ENCODE assay signal across 22 mouse cellular contexts in the genomic region with DNA sequence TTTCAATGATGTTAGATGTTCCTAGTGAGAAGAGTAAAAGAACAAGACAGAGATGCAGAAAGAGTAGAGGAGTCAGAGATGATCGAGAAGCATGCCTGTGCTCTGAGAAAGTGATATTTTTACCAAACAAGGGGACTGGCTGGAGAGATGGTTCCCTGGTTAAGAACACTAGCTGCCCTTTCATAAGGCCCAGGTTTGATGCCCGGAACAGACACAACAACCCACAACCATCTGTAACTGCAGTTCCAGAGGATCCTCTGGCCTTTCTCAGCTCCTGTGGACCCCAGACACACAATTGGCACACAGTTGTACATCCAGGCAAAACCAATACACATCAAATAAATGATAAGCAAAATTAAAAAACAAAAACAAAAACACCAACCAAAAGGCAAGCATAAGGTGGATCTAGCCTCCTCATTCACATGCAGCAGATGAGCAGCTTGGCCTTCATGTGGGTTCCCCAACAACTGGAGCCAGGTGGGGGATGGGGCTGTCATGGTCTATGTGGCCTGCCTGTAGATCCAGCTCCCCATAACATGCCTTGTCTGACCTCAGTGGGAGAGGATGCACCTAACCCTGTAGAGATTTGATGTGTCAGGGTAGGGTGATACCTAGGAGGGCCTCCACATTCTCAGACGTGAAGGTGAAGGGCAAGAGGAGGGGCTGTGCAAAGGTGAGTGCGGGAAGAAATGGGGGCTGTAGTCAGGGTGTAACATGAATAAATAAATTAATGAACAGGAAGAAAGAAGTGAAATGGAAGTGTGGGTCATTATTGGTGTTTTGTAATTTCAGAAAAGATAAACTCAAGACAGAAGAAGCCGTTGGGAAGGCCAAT. TPM values are rescaled to one million over a fixed set of nuclear protein-coding genes. Genes with fewer than 3 reads are reported as not detected.
DNase-seq lines count a peak whose midpoint lies in the region.
"Had no signal": no experiment of that assay in that cellular context is flagged by ENCODE, and none has a peak within 500 bp of the region (broad histone marks: within the 10 kb centered on the region; RNA-seq: fewer than 3 reads in every experiment).

No protein-coding gene starts in this region.

- DNase-seq in 3T3-L1 (ENCODE audit: low read depth, low spot score) (peak; percentile 94), adipocyte (ENCODE audit: low spot score) (peak; percentile 94)
- no peak for DNase-seq in c-Kit-positive CD71-positive TER-119-positive erythroid progenitor cells, embryonic 14.5 days (ENCODE audit: low spot score)
- no peak for DNase-seq in heart, adult 8-10 months (ENCODE audit: low spot score)
- DNase-seq: adrenal gland, adult 2 months; adrenal gland, adult 8-10 months; adrenal gland, postnatal 10 days; adrenal gland, postnatal 14 days; adrenal gland, postnatal 25 days; adrenal gland, postnatal 36 days; B cell, adult 2 months; cerebellum, adult 11 months; cerebellum, adult 11-12 months; cerebellum, adult 18-20 months; cerebellum, adult 2 months; cerebellum, adult 8-10 months; cerebellum, adult 9-10 months had no signal

RNA-seq across cellular contexts. Expression of gene Myf5, which starts 36.2 kb away (rescaled TPM):
- total RNA-seq in heart, adult 8-10 months (2022), result not detected
- total RNA-seq: adrenal gland, adult 18-20 months; adrenal gland, adult 2 months; adrenal gland, adult 8-10 months; adrenal gland, postnatal 14 days; adrenal gland, postnatal 25 days; adrenal gland, postnatal 36 days; CH12.LX; ES-E14; G1E; MEL had no signal

RNA-seq across cellular contexts. Expression of gene Myf6, which starts 44.8 kb away (rescaled TPM):
- total RNA-seq in heart, adult 8-10 months (2022), result not detected
- total RNA-seq: adrenal gland, adult 18-20 months; adrenal gland, adult 2 months; adrenal gland, adult 8-10 months; adrenal gland, postnatal 14 days; adrenal gland, postnatal 25 days; adrenal gland, postnatal 36 days; CH12.LX; ES-E14; G1E; MEL had no signal

Comparison
In these comparisons a context has a peak if more than half of its experiments do, and no peak if none do; other contexts are left out.
1. DNase-seq: peak in 3T3-L1 (single experiment) and adipocyte (single experiment); none in c-Kit-positive CD71-positive TER-119-positive erythroid progenitor cells, embryonic 14.5 days (single experiment) and heart, adult 8-10 months (single experiment).